Mouse (Mus musculus) CH12.LX (cell line): ENCODE data around the gene Grb2. TPM values are rescaled to one million over a fixed set of nuclear protein-coding genes. Genes with fewer than 3 reads are reported as not detected.
A peak's percentile ranks its signal among the peaks of the same experiment; 100 is the strongest.

Experiments used
- DNase-seq: peaks from one replicate; pipeline ENCODE4 v3.0.0-alpha.2; 2013; ENCODE audit errors: extremely low read depth
- H3K27ac ChIP-seq: 2 replicates; pipeline ENCODE4 v1.5.1; 2012; ENCODE audit warnings: low read depth, mild to moderate bottlenecking, control low read depth, moderate library complexity; ENCODE audit not compliant: insufficient read depth
- H3K27me3 ChIP-seq: replicated peaks from 2 replicates; pipeline ENCODE3; 2012; ENCODE audit warnings: inconsistent platforms
- H3K36me3 ChIP-seq, 2 experiments: replicated peaks in 1 of 2; 2 replicates each; pipeline versions ENCODE3 to v1.6.1; 2012; ENCODE audit warnings: inconsistent platforms in 1 of 2, low read length in 1 of 2, mild to moderate bottlenecking in 1 of 2, mixed read lengths in 1 of 2, moderate library complexity in 1 of 2; ENCODE audit not compliant: control insufficient read depth in 1 of 2, insufficient read depth in 1 of 2
- H3K4me1 ChIP-seq, 2 experiments: 2 replicates each; pipeline ENCODE4 v1.6.1; 2012; ENCODE audit warnings: inconsistent platforms in 1 of 2, moderate library complexity in 1 of 2; ENCODE audit not compliant: insufficient read depth in 2 of 2, control insufficient read depth in 1 of 2
- H3K4me2 ChIP-seq: 2 replicates; pipeline ENCODE4 v1.6.1; 2012; ENCODE audit warnings: low read depth, mild to moderate bottlenecking, control low read depth; ENCODE audit not compliant: poor library complexity, insufficient read depth, severe bottlenecking
- H3K4me3 ChIP-seq, 3 experiments: fragments of 150-350 bp in 1 of 3; sonication (generic) in 1 of 3; replicated peaks in 1 of 3; 2 replicates each; pipeline versions ENCODE3 to v1.5.1; 2011 to 2012; ENCODE audit warnings: low read depth in 2 of 3, low read length in 2 of 3, mild to moderate bottlenecking in 2 of 3, moderate library complexity in 2 of 3, control low read depth in 1 of 3, improper control_type of control experiment in 1 of 3, inconsistent platforms in 1 of 3, mixed read lengths in 1 of 3; ENCODE audit not compliant: poor library complexity in 1 of 3
- H3K79me2 ChIP-seq: replicated peaks from 2 replicates; pipeline ENCODE4 v1.6.1; 2012; ENCODE audit warnings: mild to moderate bottlenecking, moderate library complexity; ENCODE audit not compliant: control insufficient read depth, poor library complexity, insufficient read depth, severe bottlenecking; ENCODE audit errors: extremely low read depth
- H3K9ac ChIP-seq: 2 replicates; pipeline ENCODE4 v1.6.1; 2012; ENCODE audit warnings: low read depth, mild to moderate bottlenecking, control low read depth, moderate library complexity; ENCODE audit not compliant: insufficient read depth
- H3K9me3 ChIP-seq: replicated peaks from 2 replicates; pipeline ENCODE3; 2012; ENCODE audit warnings: low read length, inconsistent platforms, mixed read lengths
- BHLHE40 ChIP-seq: IDR thresholded peaks from 2 replicates; pipeline ENCODE4 v1.6.1; 2011; ENCODE audit warnings: mild to moderate bottlenecking, low read depth, low read length, improper control_type of control experiment
- CHD1 ChIP-seq: IDR thresholded peaks from 2 replicates; pipeline ENCODE4 v1.6.1; 2012; ENCODE audit warnings: low read depth, low read length, improper control_type of control experiment, inconsistent platforms
- CHD2 ChIP-seq: IDR thresholded peaks from 2 replicates; pipeline ENCODE4 v1.6.1; 2011; ENCODE audit warnings: low read length, improper control_type of control experiment
- CTCF ChIP-seq, 2 experiments: IDR thresholded peaks in 1 of 2; conservative IDR thresholded peaks in 1 of 2; 2 replicates each; pipeline ENCODE4 v1.5.1; 2011 to 2012; ENCODE audit warnings: low read depth in 2 of 2, low read length in 2 of 2, improper control_type of control experiment in 1 of 2, inconsistent platforms in 1 of 2, mild to moderate bottlenecking in 1 of 2, moderate library complexity in 1 of 2
- E2F4 ChIP-seq: IDR thresholded peaks from 2 replicates; pipeline ENCODE4 v1.6.1; 2011; ENCODE audit warnings: low read depth, low read length, improper control_type of control experiment; ENCODE audit not compliant: insufficient replicate concordance
- ELF1 ChIP-seq: IDR thresholded peaks from 2 replicates; pipeline ENCODE4 v1.6.1; 2014; ENCODE audit warnings: low read depth, mild to moderate bottlenecking, inconsistent platforms, low read length, improper control_type of control experiment
- EP300 ChIP-seq: IDR thresholded peaks from 2 replicates; pipeline ENCODE4 v1.6.1; 2011; ENCODE audit warnings: low read length, improper control_type of control experiment
- ETS1 ChIP-seq: conservative IDR thresholded peaks from 2 replicates; pipeline ENCODE4 v1.6.1; 2012; ENCODE audit warnings: low read depth, mild to moderate bottlenecking, inconsistent platforms, low read length, improper control_type of control experiment, moderate library complexity
- IRF4 ChIP-seq: IDR thresholded peaks from 2 replicates; pipeline ENCODE4 v1.6.1; 2014; ENCODE audit warnings: low read depth, mild to moderate bottlenecking, inconsistent platforms, low read length, improper control_type of control experiment
- MAZ ChIP-seq: IDR thresholded peaks from 2 replicates; pipeline ENCODE4 v1.6.1; 2012; ENCODE audit warnings: low read depth, mild to moderate bottlenecking, inconsistent platforms, low read length, improper control_type of control experiment, moderate library complexity
- MEF2A ChIP-seq: IDR thresholded peaks from 2 replicates; pipeline ENCODE4 v1.6.1; 2014; ENCODE audit warnings: low read depth, mild to moderate bottlenecking, inconsistent platforms, low read length, improper control_type of control experiment, borderline replicate concordance
- NELFE ChIP-seq: IDR thresholded peaks from 2 replicates; pipeline ENCODE4 v1.6.1; 2011; ENCODE audit warnings: low read depth, low read length, improper control_type of control experiment
- NRF1 ChIP-seq: IDR thresholded peaks from 2 replicates; pipeline ENCODE4 v1.6.1; 2014; ENCODE audit warnings: low read depth, mild to moderate bottlenecking, inconsistent platforms, low read length, improper control_type of control experiment, moderate library complexity
- PAX5 ChIP-seq: IDR thresholded peaks from 2 replicates; pipeline ENCODE4 v1.6.1; 2012; ENCODE audit warnings: low read length, inconsistent platforms, mixed read lengths
- POLR2A ChIP-seq: IDR thresholded peaks from 2 replicates; pipeline ENCODE4 v1.6.1; 2011; ENCODE audit warnings: low read depth, mild to moderate bottlenecking, improper control_type of control experiment, low read length
- RAD21 ChIP-seq: IDR thresholded peaks from 2 replicates; pipeline ENCODE4 v1.6.1; 2011; ENCODE audit warnings: low read depth, mild to moderate bottlenecking, low read length, improper control_type of control experiment, moderate library complexity
- RCOR1 ChIP-seq: conservative IDR thresholded peaks from 2 replicates; pipeline ENCODE4 v1.6.1; 2012; ENCODE audit warnings: low read depth, mild to moderate bottlenecking, inconsistent platforms, low read length, improper control_type of control experiment
- SIN3A ChIP-seq: IDR thresholded peaks from 2 replicates; pipeline ENCODE4 v1.6.1; 2012; ENCODE audit warnings: low read length, improper control_type of control experiment, inconsistent platforms
- SMC3 ChIP-seq: IDR thresholded peaks from 2 replicates; pipeline ENCODE4 v1.6.1; 2011; ENCODE audit warnings: low read depth, low read length, improper control_type of control experiment
- TCF12 ChIP-seq: IDR thresholded peaks from 2 replicates; pipeline ENCODE4 v1.6.1; 2014; ENCODE audit warnings: low read depth, mild to moderate bottlenecking, inconsistent platforms, low read length, improper control_type of control experiment
- UBTF ChIP-seq: IDR thresholded peaks from 2 replicates; pipeline ENCODE4 v1.6.1; 2012; ENCODE audit warnings: low read depth, mild to moderate bottlenecking, inconsistent platforms, low read length, improper control_type of control experiment, moderate library complexity
- USF2 ChIP-seq: conservative IDR thresholded peaks from 2 replicates; pipeline ENCODE4 v1.6.1; 2011; ENCODE audit warnings: low read depth, low read length, improper control_type of control experiment
- ZC3H11A ChIP-seq: IDR thresholded peaks from 2 replicates; pipeline ENCODE4 v1.6.1; 2012; ENCODE audit warnings: low read depth, mild to moderate bottlenecking, inconsistent platforms, low read length, improper control_type of control experiment
- ZMIZ1 ChIP-seq: IDR thresholded peaks from 2 replicates; pipeline ENCODE4 v1.6.1; 2012; ENCODE audit warnings: low read depth, mild to moderate bottlenecking, inconsistent platforms, low read length, improper control_type of control experiment
- ZNF384 ChIP-seq: IDR thresholded peaks from 2 replicates; pipeline ENCODE4 v1.6.1; 2012; ENCODE audit warnings: low read depth, low read length, improper control_type of control experiment, inconsistent platforms
- dilution Hi-C: fragments of 300-500 bp; cut with MboI; formaldehyde crosslinking; loops from 2 replicates; pipeline ENCODE4 v1.14.3; 2020; ENCODE audit warnings: low sequenced_read_pairs; ENCODE audit not compliant: extremely low pct_unique_long_range_greater_than_20kb, extremely low pct_ligation_motif_present
- in situ Hi-C: fragments of 300-500 bp; cut with MboI; formaldehyde crosslinking; loops from 3 replicates; pipeline ENCODE4 v1.14.3; 2019; ENCODE audit warnings: low sequenced_read_pairs, low pct_ligation_motif_present, low pct_unique_long_range_greater_than_20kb, mixed read lengths
- polyA plus RNA-seq: library from polyadenylated mRNA; unstranded; fragments of >175 nt; gene quantifications from 2 replicates; pipeline ENCODE4 v1.2.1, GENCODE M21; 2012; ENCODE audit warnings: low read depth; ENCODE audit not compliant: insufficient read length
- total RNA-seq, 2 experiments: library from RNA; depleted of rRNA; stranded (reverse); fragments of 300-350 nt in 1 of 2; fragments of >200 nt in 1 of 2; gene quantifications; 2 replicates each; pipeline ENCODE4 v1.2.3; 2012 to 2014

The Grb2 gene
- total and polyA plus RNA-seq, 3 experiments, result 63.6 to 241 (median 117) TPM

GRCm38 (mm10) chr11:115716410-115717338 is 8.3 kb upstream of the Grb2 start:
- H3K4me3 ChIP-seq, result peak overlapping the region in 1 of 3 experiments; percentile 23
- peaks cover 2% of the 10 kb centered on the region for H3K9me3 ChIP-seq
- H3K36me3 ChIP-seq, result no peaks in the 10 kb centered on the region
- H3K27me3 ChIP-seq, result no peaks in the 10 kb centered on the region
- H3K79me2 ChIP-seq, result no peaks in the 10 kb centered on the region; the same call in none of the 2 replicates
- peak; percentile 91 for DNase-seq
- H3K4me2 ChIP-seq, result no peak overlapping the region; the same call in 1 of the 2 replicates
- peak overlapping the region; percentile 80; the same call in 1 of the 2 replicates for H3K27ac ChIP-seq
- H3K9ac ChIP-seq, result no peak overlapping the region
- in situ Hi-C loops, result loop anchor here (5.0 to 10.0 kb wide), 3 partner anchors 96 to 362 kb away; partner anchors contain the start of genes Caskin2 and Tsen54
- dilution Hi-C loops, result no loop called here
- TF ChIP-seq IRF4 (0 out of 2 replicates have a peak, but pooled peaks have one; percentile 10), PAX5 (no peak), ETS1 (peak; percentile 35; the same call in 1 of the 2 replicates), POLR2A (peak; percentile 41; the same call in 1 of the 2 replicates), ELF1 (0 out of 2 replicates have a peak, but pooled peaks have one; percentile 10), RCOR1 (no peak), ZMIZ1 (no peak), TCF12 (no peak), MEF2A (peak; percentile 37; the same call in 1 of the 2 replicates), CHD2 (peak; percentile 19; the same call in 1 of the 2 replicates), ZNF384 (peak; percentile 88), UBTF (peak; percentile 41; the same call in 1 of the 2 replicates), CHD1 (no peak), NELFE (no peak), EP300 (peak; percentile 55; the same call in 1 of the 2 replicates)
- TF ChIP-seq, all 38 proteins: peak for 9
- peaks cover 14 to 62% of the 10 kb centered on the region in 2 experiments for H3K4me1 ChIP-seq

GRCm38 (mm10) chr11:115714491-115714890 is 6.1 kb upstream of the Grb2 start:
- no peak overlapping the region for H3K4me3 ChIP-seq
- H3K36me3 ChIP-seq, result no peaks in the 10 kb centered on the region
- in situ Hi-C loops, result loop anchor here (5.0 to 10.0 kb wide), 3 partner anchors 72 to 360 kb away; no protein-coding TSS in a partner anchor
- H3K9me3 ChIP-seq, result no peaks in the 10 kb centered on the region
- H3K9ac ChIP-seq, result no peak overlapping the region
- peak; percentile 87 for DNase-seq
- H3K27me3 ChIP-seq, result no peaks in the 10 kb centered on the region
- no peaks in the 10 kb centered on the region; the same call in none of the 2 replicates for H3K79me2 ChIP-seq
- H3K4me1 ChIP-seq, result peaks cover 14 to 71% of the 10 kb centered on the region in 2 experiments
- dilution Hi-C loops, result no loop called here
- H3K4me2 ChIP-seq, result peak overlapping the region; percentile 5
- peak; percentile 48; the same call in 1 of the 2 replicates for TF ChIP-seq ETS1
- TF ChIP-seq RCOR1, result no peak
- TF ChIP-seq EP300, result no peak
- peak; percentile 65 for TF ChIP-seq IRF4
- TF ChIP-seq E2F4, result no peak
- peak; percentile 78 for TF ChIP-seq RAD21
- peak; percentile 51 for TF ChIP-seq MEF2A
- TF ChIP-seq ZC3H11A, result peak; percentile 47; the same call in 1 of the 2 replicates
- no peak for TF ChIP-seq CHD1
- TF ChIP-seq NRF1, result no peak
- no peak for TF ChIP-seq PAX5
- TF ChIP-seq BHLHE40, result peak; percentile 40; the same call in 1 of the 2 replicates
- no peak for TF ChIP-seq USF2
- TF ChIP-seq SIN3A, result peak; percentile 60; the same call in 1 of the 2 replicates
- TF ChIP-seq SMC3, result peak; percentile 85
- no peak for TF ChIP-seq ELF1
- TF ChIP-seq MAZ, result 0 out of 2 replicates have a peak, but pooled peaks have one; percentile 34
- peak; percentile 60 to 89 for TF ChIP-seq CTCF (conservative IDR thresholded peaks at IDR 0.05 in 1 of 2, IDR thresholded peaks at IDR 0.05 in 1 of 2; ENCODE audit: low read depth in 2 of 2, low read length in 2 of 2)
- peak overlapping the region; percentile 29; the same call in 1 of the 2 replicates for H3K27ac ChIP-seq
